In the genomic region with DNA sequence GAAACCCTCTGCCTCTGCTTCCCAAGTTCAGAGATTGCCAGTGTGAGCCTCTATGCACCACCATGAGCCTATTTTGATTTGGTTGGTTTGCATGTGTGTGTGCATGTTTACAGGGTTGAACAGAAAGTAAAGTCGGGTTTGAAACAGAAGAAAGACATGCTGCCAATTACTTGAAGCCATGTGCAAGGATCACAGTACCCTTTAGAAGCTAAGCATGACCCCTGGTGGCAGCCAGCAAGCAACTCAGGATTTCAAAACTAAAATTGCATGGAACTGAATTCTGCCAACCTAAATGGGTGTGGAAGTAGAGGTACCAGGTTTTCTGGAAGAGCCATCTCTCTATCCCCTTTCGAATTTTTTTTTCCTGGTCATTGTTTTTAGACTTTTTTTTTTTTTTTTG, we compare ENCODE assay signal across 10 mouse cellular contexts. TPM values are rescaled to one million over a fixed set of nuclear protein-coding genes. Genes with fewer than 3 reads are reported as not detected.
A peak's percentile ranks its signal among the peaks of the same experiment; 100 is the strongest.
DNase-seq lines count a peak whose midpoint lies in the region; ATAC-seq lines count a peak whose summit lies in the region.
"Had no signal": no experiment of that assay in that cellular context is flagged by ENCODE, and none has a peak within 500 bp of the region (broad histone marks: within the 10 kb centered on the region; RNA-seq: fewer than 3 reads in every experiment).

No protein-coding gene starts in this region.

- no peaks in the 10 kb centered on the region for H3K4me1 ChIP-seq in forebrain, embryonic 11.5 days (replicated peaks; ENCODE audit: control insufficient read depth, insufficient read depth, low read length)
- H3K4me1 ChIP-seq: embryonic facial prominence, embryonic 13.5 days; liver, embryonic 15.5 days had no signal

- no peak overlapping the region for H3K4me2 ChIP-seq in forebrain, embryonic 11.5 days (ENCODE audit: low read depth, low read length, severe bottlenecking)
- H3K4me2 ChIP-seq: embryonic facial prominence, embryonic 13.5 days; liver, embryonic 15.5 days had no signal

- H3K4me3 ChIP-seq in forebrain, embryonic 11.5 days (ENCODE audit: low read depth, low read length): no peak overlapping the region
- H3K4me3 ChIP-seq: embryonic facial prominence, embryonic 13.5 days; liver, embryonic 15.5 days had no signal

- H3K9ac ChIP-seq in forebrain, embryonic 11.5 days (ENCODE audit: low read length): no peak overlapping the region
- H3K9ac ChIP-seq: embryonic facial prominence, embryonic 13.5 days; liver, embryonic 15.5 days had no signal

- WGBS in forebrain, embryonic 11.5 days: 51% methylated on average over 2 of the region's 2 CpGs

- H3K27ac ChIP-seq in forebrain, embryonic 11.5 days (ENCODE audit: low read depth, low read length): no peak overlapping the region
- H3K27ac ChIP-seq: embryonic facial prominence, embryonic 13.5 days; liver, embryonic 15.5 days had no signal

- no peaks in the 10 kb centered on the region for H3K36me3 ChIP-seq in splenic B cell, adult 2 months (ENCODE audit: control insufficient read depth, insufficient read depth, low read length, poor library complexity, severe bottlenecking)
- no peaks in the 10 kb centered on the region for H3K36me3 ChIP-seq in forebrain, embryonic 11.5 days (ENCODE audit: control insufficient read depth, insufficient read depth, low read length)
- H3K36me3 ChIP-seq: embryonic facial prominence, embryonic 13.5 days; liver, embryonic 15.5 days had no signal

- ATAC-seq in forebrain, embryonic 11.5 days (replicated peaks; ENCODE audit: low FRiP score): no peak

- H3K27me3 ChIP-seq in splenic B cell, adult 2 months (ENCODE audit: control insufficient read depth, insufficient read depth, low read length, poor library complexity, severe bottlenecking): no peaks in the 10 kb centered on the region
- no peaks in the 10 kb centered on the region for H3K27me3 ChIP-seq in forebrain, embryonic 11.5 days (ENCODE audit: control insufficient read depth, insufficient read depth, low read length)
- H3K27me3 ChIP-seq: embryonic facial prominence, embryonic 13.5 days; liver, embryonic 15.5 days had no signal

- DNase-seq in kidney, adult 18-20 months: peak; percentile 25
- no peak for DNase-seq in kidney, adult 11 months
- peak; percentile 19 to 39 for DNase-seq in CD8-positive naive resting alpha-beta T cell, adult 2 months (ENCODE audit: low read depth in 2 of 2, low spot score in 2 of 2)
- DNase-seq in adrenal gland, adult 8-10 months: peak; percentile 3
- DNase-seq in induced T-regulatory cell, adult 2 months (ENCODE audit: low read depth): peak; percentile 63
- DNase-seq in splenic B cell, adult 2 months (ENCODE audit: low read depth, low spot score): peak; percentile 67
- no peak for DNase-seq in forebrain, embryonic 11.5 days (ENCODE audit: low spot score)
- no peak for DNase-seq in left cerebral cortex, adult 11 months (ENCODE audit: low spot score)

- no peaks in the 10 kb centered on the region for H3K9me3 ChIP-seq in forebrain, embryonic 11.5 days (ENCODE audit: control insufficient read depth, low read length)
- H3K9me3 ChIP-seq: embryonic facial prominence, embryonic 13.5 days; liver, embryonic 15.5 days had no signal

RNA-seq across cellular contexts. Expression of a gene that starts 33.0 kb away (rescaled TPM):
- total RNA-seq in adrenal gland, adult 8-10 months (2022): 10 to 100 TPM; 21.1 to 27.4 (median 24.6) TPM
- 31.9 and 33.1 TPM in 2 replicates for polyA plus RNA-seq in forebrain, embryonic 11.5 days (2014; fragmentation: Nextera tagmentation; extraction: Ambion mirVana)

Comparison
In these comparisons a context has a peak if more than half of its experiments do, and no peak if none do; other contexts are left out.
1. DNase-seq: peak in kidney, adult 18-20 months (single experiment), CD8-positive naive resting alpha-beta T cell, adult 2 months (2 of 2), adrenal gland, adult 8-10 months (single experiment), induced T-regulatory cell, adult 2 months (single experiment) and splenic B cell, adult 2 months (single experiment); none in kidney, adult 11 months (single experiment), forebrain, embryonic 11.5 days (single experiment) and left cerebral cortex, adult 11 months (single experiment).